Mouse (Mus musculus) liver, adult 2 months (tissue): ENCODE data around the gene Gins1. TPM values are rescaled to one million over a fixed set of nuclear protein-coding genes. Genes with fewer than 3 reads are reported as not detected.

ENCODE experiments used
- DNase-seq: peaks from one replicate; pipeline ENCODE4 v3.0.0-alpha.2; 2011; ENCODE audit warnings: low read depth, low spot score; ENCODE audit errors: extremely low read depth
- H3K27ac ChIP-seq: fragments of 200-500 bp; replicated peaks from 2 replicates; pipeline ENCODE4 v1.5.1; 2012; ENCODE audit warnings: low read depth, mild to moderate bottlenecking, control low read depth, inconsistent platforms, low read length; ENCODE audit not compliant: insufficient read depth
- H3K27me3 ChIP-seq: fragments of 200-500 bp; 2 replicates; pipeline ENCODE4 v1.6.1; 2012; ENCODE audit warnings: mild to moderate bottlenecking, moderate library complexity, low read length, inconsistent platforms; ENCODE audit not compliant: control insufficient read depth, insufficient read depth
- H3K36me3 ChIP-seq: fragments of 200-500 bp; 2 replicates; pipeline ENCODE4 v1.6.1; 2012; ENCODE audit warnings: low read length, inconsistent platforms; ENCODE audit not compliant: control insufficient read depth, insufficient read depth
- H3K4me1 ChIP-seq: fragments of 200-500 bp; 2 replicates; pipeline ENCODE4 v1.6.1; 2011; ENCODE audit warnings: low read length; ENCODE audit not compliant: control insufficient read depth, insufficient read depth
- H3K4me3 ChIP-seq: fragments of 200-500 bp; 2 replicates; pipeline ENCODE4 v1.5.1; 2011; ENCODE audit warnings: low read depth, mild to moderate bottlenecking, control low read depth, low read length, moderate library complexity; ENCODE audit not compliant: insufficient read depth
- H3K79me2 ChIP-seq: fragments of 200-500 bp; 2 replicates; pipeline ENCODE4 v1.6.1; 2012; ENCODE audit warnings: inconsistent platforms, mild to moderate bottlenecking, low read length, moderate library complexity; ENCODE audit not compliant: control insufficient read depth, insufficient read depth
- H3K9ac ChIP-seq: fragments of 200-500 bp; 2 replicates; pipeline ENCODE4 v1.6.1; 2012; ENCODE audit warnings: low read depth, mild to moderate bottlenecking, control low read depth, inconsistent platforms, low read length
- CTCF ChIP-seq: fragments of 200-500 bp; IDR thresholded peaks from 2 replicates; pipeline ENCODE4 v1.5.1; 2011; ENCODE audit warnings: low read depth, low read length, control low read depth
- POLR2A ChIP-seq: fragments of 200-500 bp; IDR thresholded peaks from 2 replicates; pipeline ENCODE4 v1.6.1; 2011; ENCODE audit warnings: low read length, control low read depth; ENCODE audit not compliant: insufficient read depth; ENCODE audit errors: extremely low read depth
- WGBS: fragments of 180-500 bp; shearing (Covaris S2); methylation state at CpG from one replicate; pipeline ENCODE4 v1.1.7; 2018; 5-methylcytosine and 5-hydroxymethylcytosine counted together
- polyA plus RNA-seq: library from polyadenylated mRNA; depleted of rRNA; stranded (reverse); fragments of >200 nt; gene quantifications from 2 replicates; pipeline ENCODE4 v1.2.3, GENCODE M21; 2012; rRNA removed
- total RNA-seq: library from RNA; depleted of rRNA; stranded (reverse); fragments of >200 nt; gene quantifications from 2 replicates; pipeline ENCODE4 v1.2.3, GENCODE M21; 2014; rRNA removed

The Gins1 gene
- total and polyA plus RNA-seq, 2 experiments, result 2.0 to 5.4 TPM

GRCm38 (mm10) chr2:150977676-150978075, 72.5 kb downstream of the Gins1 start:
- Histone ChIP-seq H3K27me3 (no peaks in the 10 kb centered on the region), H3K4me3 (no peak overlapping the region), H3K4me1 (no peaks in the 10 kb centered on the region), H3K27ac (no peak overlapping the region), H3K79me2 (no peaks in the 10 kb centered on the region), H3K9ac (no peak overlapping the region), H3K36me3 (no peaks in the 10 kb centered on the region)
- WGBS, result 95% methylated on average over 6 of the region's 6 CpGs
- DNase-seq, result no peak
- TF ChIP-seq CTCF (no peak), POLR2A (no peak)

- Histone ChIP-seq H3K4me1 (no peaks in the 10 kb centered on the region), H3K27me3 (no peaks in the 10 kb centered on the region), H3K36me3 (no peaks in the 10 kb centered on the region), H3K9ac (no peak overlapping the region), H3K27ac (no peak overlapping the region), H3K79me2 (no peaks in the 10 kb centered on the region), H3K4me3 (no peak overlapping the region)
- WGBS, result 83% methylated on average over 3 of the region's 3 CpGs
- DNase-seq, result no peak
- TF ChIP-seq POLR2A (no peak), CTCF (no peak)
These were observed 73.6 kb downstream of the Gins1 start for GRCm38 (mm10) chr2:150978791-150979190.

DNA sequence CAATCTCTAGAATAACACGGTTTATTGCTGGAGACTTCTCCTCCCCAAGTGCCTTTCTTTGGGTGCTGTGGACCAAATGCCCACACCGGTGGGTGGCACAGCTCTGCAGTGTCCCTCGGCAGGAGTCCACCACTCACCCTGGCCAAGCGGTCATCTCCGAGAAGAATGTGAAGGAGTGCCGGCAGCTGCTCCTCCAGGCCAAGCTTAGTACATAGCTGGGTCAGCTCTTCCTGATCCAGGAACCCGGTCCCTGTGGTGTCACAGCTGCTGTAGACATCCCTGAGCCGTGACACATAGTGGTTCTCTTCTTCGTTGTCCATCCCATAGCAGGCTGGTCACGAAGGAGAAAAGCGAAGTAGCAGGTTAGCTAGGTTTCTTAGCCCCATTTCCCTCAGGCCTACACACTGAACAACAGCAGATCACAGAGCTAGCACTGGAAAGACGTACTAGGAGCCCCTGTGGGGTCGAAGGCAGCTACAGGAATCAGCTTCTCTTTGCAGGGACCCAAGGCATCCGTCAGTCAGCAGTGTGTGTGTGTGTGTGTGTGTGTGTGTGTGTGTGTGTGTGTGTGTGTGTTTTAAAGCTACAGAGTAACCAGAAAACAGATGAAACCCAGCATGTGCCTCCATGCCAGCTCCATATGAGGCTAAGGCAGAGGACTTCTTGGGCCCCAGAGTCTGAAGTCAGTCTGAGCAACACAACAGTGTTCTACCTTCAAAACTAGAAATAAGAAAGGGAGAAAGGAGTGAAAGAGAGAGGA, 74.8 kb downstream of the Gins1 start:
- Histone ChIP-seq H3K9ac (no peak overlapping the region), H3K27ac (no peak overlapping the region), H3K36me3 (no peaks in the 10 kb centered on the region), H3K4me3 (no peak overlapping the region), H3K79me2 (no peaks in the 10 kb centered on the region), H3K27me3 (no peaks in the 10 kb centered on the region), H3K4me1 (no peaks in the 10 kb centered on the region)
- TF ChIP-seq CTCF (no peak), POLR2A (no peak)
- 91% methylated on average over 14 of the region's 14 CpGs for WGBS
- no peak for DNase-seq

Other genes starting within 250 kb of the Gins1 start
- 0.47 and 0.83 TPM in 2 replicates for gene Acss1, start 236.9 kb upstream of the Gins1 start, total RNA-seq
- gene Acss1, start 236.9 kb upstream of the Gins1 start, polyA plus RNA-seq, result 0.29 and 0.47 TPM in 2 replicates
- not detected in 2 replicates for gene Vsx1, start 216.0 kb upstream of the Gins1 start, total RNA-seq
- gene Vsx1, start 216.0 kb upstream of the Gins1 start, polyA plus RNA-seq, result not detected in 2 replicates
- 3.9 and 6.6 TPM in 2 replicates for gene Entpd6, start 156.4 kb upstream of the Gins1 start, total RNA-seq
- gene Entpd6, start 156.4 kb upstream of the Gins1 start, polyA plus RNA-seq, result 8.4 and 8.9 TPM in 2 replicates
- 4.8 and 6.0 TPM in 2 replicates for gene Pygb, start 118.7 kb upstream of the Gins1 start, total RNA-seq
- gene Pygb, start 118.7 kb upstream of the Gins1 start, polyA plus RNA-seq, result 2.5 and 3.3 TPM in 2 replicates
- 31.8 and 33.4 TPM in 2 replicates for gene Abhd12, start 659 bp upstream of the Gins1 start, total RNA-seq
- gene Abhd12, start 659 bp upstream of the Gins1 start, polyA plus RNA-seq, result 26.3 and 28.4 TPM in 2 replicates
- 0.37 and 0.40 TPM in 2 replicates for gene Ninl, start 134.0 kb downstream of the Gins1 start, total RNA-seq
- gene Ninl, start 134.0 kb downstream of the Gins1 start, polyA plus RNA-seq, result 0.22 and 0.29 TPM in 2 replicates
- gene Nanp, start 134.0 kb downstream of the Gins1 start, total RNA-seq, result 8.3 and 11.8 TPM in 2 replicates
- 3.0 and 3.5 TPM in 2 replicates for gene Nanp, start 134.0 kb downstream of the Gins1 start, polyA plus RNA-seq
- not detected in 2 replicates for gene Gm14151, start 186.9 kb downstream of the Gins1 start, total RNA-seq
- not detected in 2 replicates for gene Gm14151, start 186.9 kb downstream of the Gins1 start, polyA plus RNA-seq
- gene Gm14147, start 192.8 kb downstream of the Gins1 start, total RNA-seq, result not detected in 2 replicates
- gene Gm14147, start 192.8 kb downstream of the Gins1 start, polyA plus RNA-seq, result not detected in 2 replicates